Mouse (Mus musculus) kidney, embryonic 15.5 days (tissue): ENCODE data around the gene Katnb1. TPM values are rescaled to one million over a fixed set of nuclear protein-coding genes. Genes with fewer than 3 reads are reported as not detected.
A peak's percentile ranks its signal among the peaks of the same experiment; 100 is the strongest.

Experiments
- ATAC-seq: fragments of 200-750 bp; cut with Nextera tagmentation; replicated peaks from 2 replicates; pipeline ENCODE4 v1.8.0; 2017; ENCODE audit warnings: moderate TSS enrichment; ENCODE audit not compliant: low FRiP score
- H3K27ac ChIP-seq: fragments of 300-500 bp; sonication (generic); 2 replicates; pipeline ENCODE4 v1.5.1; 2015; ENCODE audit warnings: mild to moderate bottlenecking, inconsistent platforms
- H3K27me3 ChIP-seq: fragments of 300-500 bp; sonication (generic); 2 replicates; pipeline ENCODE4 v1.6.1; 2015; ENCODE audit warnings: inconsistent platforms
- H3K36me3 ChIP-seq: fragments of 300-500 bp; sonication (generic); 2 replicates; pipeline ENCODE4 v1.6.1; 2015; ENCODE audit warnings: inconsistent platforms
- H3K4me1 ChIP-seq: fragments of 300-500 bp; sonication (generic); 2 replicates; pipeline ENCODE4 v1.6.1; 2015; ENCODE audit warnings: inconsistent platforms
- H3K4me2 ChIP-seq: fragments of 300-500 bp; sonication (generic); 2 replicates; pipeline ENCODE4 v1.6.1; 2015; ENCODE audit warnings: moderate library complexity, mild to moderate bottlenecking, inconsistent platforms
- H3K4me3 ChIP-seq: fragments of 300-500 bp; sonication (generic); replicated peaks from 2 replicates; pipeline ENCODE4 v1.5.1; 2015; ENCODE audit warnings: mild to moderate bottlenecking, inconsistent platforms
- H3K9ac ChIP-seq: fragments of 300-500 bp; sonication (generic); 2 replicates; pipeline ENCODE4 v1.6.1; 2015; ENCODE audit warnings: mild to moderate bottlenecking, inconsistent platforms
- H3K9me3 ChIP-seq: fragments of 300-500 bp; sonication (generic); replicated peaks from 2 replicates; pipeline ENCODE4 v1.6.1; 2016; ENCODE audit warnings: inconsistent platforms
- WGBS: fragments of 180-500 bp; shearing (Covaris S2); methylation state at CpG from one replicate; pipeline ENCODE4 v1.1.7; 2015; ENCODE audit warnings: mixed read lengths; 5-methylcytosine and 5-hydroxymethylcytosine counted together
- polyA plus RNA-seq: library from polyadenylated mRNA; unstranded; fragments of >200 nt; fragmentation: Nextera tagmentation; extraction: Ambion mirVana; gene quantifications from 2 replicates; pipeline ENCODE4 v1.2.1, GENCODE M21; 2015

Gene Katnb1
- polyA plus RNA-seq, 1 experiment from 2014 or later: 29.7 TPM

DNA sequence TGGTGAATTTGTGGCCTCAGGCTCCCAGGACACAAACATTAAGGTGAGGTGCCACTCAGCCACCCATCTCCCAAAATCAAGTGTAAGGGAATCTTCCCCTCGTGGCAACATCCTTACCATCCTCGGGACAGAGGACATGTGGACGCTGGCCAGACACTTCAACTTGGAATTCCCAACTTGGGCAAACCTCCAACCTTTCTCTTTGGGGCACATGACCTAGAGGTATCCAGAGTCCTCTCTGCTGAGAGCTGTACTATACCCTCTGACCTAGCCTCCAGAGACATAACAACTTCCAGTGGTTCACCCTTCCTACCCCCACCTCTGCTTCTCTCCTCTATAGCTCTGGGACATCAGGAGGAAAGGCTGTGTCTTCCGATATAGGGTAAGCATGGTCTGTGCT, 12.6 kb downstream of the Katnb1 start:
- no peak for ATAC-seq
- Histone ChIP-seq H3K9me3 (no peaks in the 10 kb centered on the region), H3K27me3 (no peaks in the 10 kb centered on the region), H3K4me2 (no peak overlapping the region), H3K36me3 (peaks cover 96% of the 10 kb centered on the region), H3K4me1 (no peaks in the 10 kb centered on the region), H3K9ac (no peak overlapping the region), H3K27ac (no peak overlapping the region), H3K4me3 (no peak overlapping the region)
- 93% methylated on average over 4 of the region's 4 CpGs for WGBS

DNA sequence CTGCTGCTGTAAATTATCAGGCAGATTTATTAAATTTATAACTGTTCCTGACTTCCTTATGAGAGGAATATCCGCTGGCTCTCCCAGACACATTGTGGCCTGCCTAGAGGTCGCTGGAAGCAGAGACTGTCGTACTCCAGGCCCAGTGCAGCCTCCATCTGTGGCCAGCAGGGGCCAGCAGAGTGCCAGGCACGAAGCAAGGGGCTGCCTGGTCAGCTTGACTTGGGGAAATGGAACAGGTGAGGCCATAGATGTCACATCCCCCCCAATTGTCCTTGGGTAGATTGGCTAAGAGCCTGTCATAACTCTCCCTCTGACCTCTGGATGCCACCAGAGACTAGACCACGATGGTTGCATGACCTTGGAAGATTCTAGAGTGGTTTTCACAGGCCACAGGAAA, 18.0 kb downstream of the Katnb1 start:
- ATAC-seq: no peak; the same call in 1 of the 2 replicates
- no peak overlapping the region for H3K4me2 ChIP-seq
- no peaks in the 10 kb centered on the region for H3K4me1 ChIP-seq
- no peak overlapping the region for H3K4me3 ChIP-seq
- no peak overlapping the region for H3K9ac ChIP-seq
- no peaks in the 10 kb centered on the region for H3K9me3 ChIP-seq
- 25% methylated on average over 5 of the region's 5 CpGs for WGBS
- no peak overlapping the region for H3K27ac ChIP-seq
- H3K36me3 ChIP-seq: peaks cover 96% of the 10 kb centered on the region
- no peaks in the 10 kb centered on the region for H3K27me3 ChIP-seq

DNA sequence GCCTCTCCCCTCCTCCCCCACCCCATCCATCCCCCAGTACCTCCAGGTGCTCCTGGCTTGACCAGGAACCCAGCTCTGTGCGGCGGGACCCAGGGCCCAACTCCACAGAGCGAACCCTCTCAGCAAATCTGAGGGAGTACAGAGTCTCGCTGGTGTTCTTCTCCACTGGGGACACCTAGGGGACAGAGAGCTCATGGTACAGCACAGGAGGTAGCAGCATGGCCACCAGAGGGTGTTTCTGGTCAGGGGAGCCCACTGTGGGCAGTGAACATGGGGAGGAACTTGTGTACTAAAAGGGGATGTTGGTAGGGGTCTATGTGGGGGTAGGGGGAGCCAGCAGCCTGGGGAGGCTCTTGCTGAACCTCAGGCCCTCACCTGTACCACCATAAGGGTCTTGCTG, 21.0 kb downstream of the Katnb1 start:
- H3K9ac ChIP-seq: no peak overlapping the region
- no peak overlapping the region for H3K4me3 ChIP-seq
- H3K27ac ChIP-seq: no peak overlapping the region
- peaks cover 96% of the 10 kb centered on the region for H3K36me3 ChIP-seq
- peak; percentile 38; the same call in 1 of the 2 replicates for ATAC-seq
- no peaks in the 10 kb centered on the region for H3K9me3 ChIP-seq
- no peaks in the 10 kb centered on the region for H3K27me3 ChIP-seq
- H3K4me2 ChIP-seq: no peak overlapping the region
- no peaks in the 10 kb centered on the region for H3K4me1 ChIP-seq
- 69% methylated on average over 4 of the region's 4 CpGs for WGBS

DNA sequence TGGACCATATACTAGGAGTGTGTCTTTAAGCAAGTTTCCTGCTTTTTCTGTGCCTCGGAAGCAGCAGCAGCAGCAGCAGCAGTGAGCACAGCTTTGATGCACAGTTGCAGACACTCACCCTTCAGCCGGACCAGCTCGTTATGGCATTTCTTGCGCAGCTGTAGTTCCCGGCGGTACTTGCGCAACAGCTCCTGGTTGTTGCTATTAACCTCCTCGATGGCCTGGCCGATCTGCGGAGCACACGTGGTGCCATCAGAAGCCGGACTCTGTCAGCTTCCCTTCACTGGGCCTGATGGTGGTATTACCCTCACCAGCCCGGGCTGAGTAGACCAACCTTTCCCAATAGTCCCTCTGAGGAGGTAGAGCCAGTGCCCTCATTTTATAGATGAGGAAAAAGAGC, 26.3 kb downstream of the Katnb1 start:
- no peak for ATAC-seq
- Histone ChIP-seq H3K9ac (no peak overlapping the region), H3K36me3 (peaks cover 77% of the 10 kb centered on the region), H3K9me3 (no peaks in the 10 kb centered on the region), H3K4me2 (no peak overlapping the region), H3K4me1 (no peaks in the 10 kb centered on the region), H3K4me3 (no peak overlapping the region), H3K27me3 (no peaks in the 10 kb centered on the region), H3K27ac (no peak overlapping the region)
- 90% methylated on average over 13 of the region's 13 CpGs for WGBS

DNA sequence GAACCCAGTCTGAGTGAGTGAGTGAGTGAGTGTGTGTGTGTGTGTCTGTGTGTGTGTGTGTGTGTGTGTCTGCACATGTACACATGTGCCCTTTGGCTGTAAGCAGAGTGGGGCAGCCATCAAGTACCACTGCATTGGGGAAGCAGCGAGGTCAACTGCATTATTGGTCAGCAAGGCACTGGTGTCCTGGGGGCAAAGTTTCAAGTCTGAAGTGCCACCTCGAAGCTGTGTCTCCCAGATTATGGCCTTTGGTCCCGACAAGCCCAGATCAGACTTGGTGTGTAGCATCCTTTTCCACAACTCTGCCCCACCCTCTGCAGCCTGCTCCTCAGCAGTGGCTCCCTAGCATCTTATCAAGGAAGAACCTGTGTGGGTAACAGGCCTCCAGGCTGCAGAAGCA, 31.6 kb downstream of the Katnb1 start:
- Histone ChIP-seq H3K9ac (no peak overlapping the region), H3K36me3 (peaks cover 26% of the 10 kb centered on the region), H3K4me3 (no peak overlapping the region), H3K4me1 (no peaks in the 10 kb centered on the region), H3K27me3 (no peaks in the 10 kb centered on the region), H3K27ac (no peak overlapping the region), H3K9me3 (no peaks in the 10 kb centered on the region), H3K4me2 (no peak overlapping the region)
- ATAC-seq: no peak
- 90% methylated on average over 3 of the region's 3 CpGs for WGBS

- Histone ChIP-seq H3K4me1 (no peaks in the 10 kb centered on the region), H3K27ac (no peak overlapping the region), H3K4me3 (no peak overlapping the region), H3K27me3 (no peaks in the 10 kb centered on the region), H3K9me3 (no peaks in the 10 kb centered on the region), H3K36me3 (peaks cover 21% of the 10 kb centered on the region), H3K4me2 (no peak overlapping the region), H3K9ac (no peak overlapping the region)
- ATAC-seq: no peak
- WGBS: 72% methylated on average over 4 of the region's 4 CpGs
These were observed 32.1 kb downstream of the Katnb1 start for GRCm38 (mm10) chr8:95113108-95113507.

DNA sequence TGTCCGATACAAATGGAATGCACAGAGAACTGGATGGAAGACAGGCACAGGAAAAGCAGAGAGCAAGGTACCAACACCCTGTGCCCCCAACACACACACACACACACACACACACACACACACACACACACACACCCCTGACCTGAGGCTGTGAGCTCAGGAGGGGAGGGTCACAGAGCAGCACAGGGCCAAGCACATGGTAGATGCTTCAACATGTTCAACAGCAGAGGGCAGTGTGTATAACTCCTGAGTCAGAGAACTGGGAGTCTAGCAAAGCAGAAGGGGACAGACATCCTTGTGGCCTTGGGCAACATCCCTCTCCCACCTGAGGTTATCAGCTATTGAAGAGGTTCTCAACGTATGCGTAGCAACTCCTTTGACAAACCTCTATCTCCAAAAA, 32.8 kb downstream of the Katnb1 start:
- Histone ChIP-seq H3K4me1 (no peaks in the 10 kb centered on the region), H3K36me3 (peaks cover 14% of the 10 kb centered on the region), H3K9me3 (no peaks in the 10 kb centered on the region), H3K4me2 (no peak overlapping the region), H3K27me3 (no peaks in the 10 kb centered on the region), H3K9ac (no peak overlapping the region), H3K27ac (no peak overlapping the region), H3K4me3 (no peak overlapping the region)
- 88% methylated on average over 3 of the region's 3 CpGs for WGBS
- ATAC-seq: peak; percentile 52; the same call in 1 of the 2 replicates

DNA sequence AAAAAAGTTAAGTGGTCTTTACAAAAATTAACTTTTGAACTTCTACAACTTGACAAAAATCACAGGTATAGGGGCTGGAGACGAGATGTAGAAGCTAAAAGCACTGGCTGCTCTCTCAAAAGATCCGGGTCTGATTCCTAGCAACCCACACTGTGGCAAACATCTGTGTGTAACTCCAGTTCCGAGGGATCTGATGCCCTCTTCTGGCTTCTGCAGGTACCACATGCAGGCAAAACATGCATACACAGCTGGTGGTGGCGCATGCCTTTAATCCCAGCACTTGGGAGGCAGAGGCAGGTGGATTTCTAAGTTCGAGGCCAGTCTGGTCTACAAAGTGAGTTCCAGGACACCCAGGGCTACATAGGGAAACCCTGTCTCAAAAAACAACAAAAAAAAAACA, 42.5 kb downstream of the Katnb1 start:
- Histone ChIP-seq H3K9ac (no peak overlapping the region), H3K27me3 (no peaks in the 10 kb centered on the region), H3K36me3 (peaks cover 54% of the 10 kb centered on the region), H3K4me2 (no peak overlapping the region), H3K27ac (no peak overlapping the region), H3K9me3 (no peaks in the 10 kb centered on the region), H3K4me1 (peaks cover 12% of the 10 kb centered on the region), H3K4me3 (no peak overlapping the region)
- ATAC-seq: no peak
- 95% methylated on average over 5 of the region's 5 CpGs for WGBS

GRCm38 (mm10) chr8:95126497-95126896, 45.5 kb downstream of the Katnb1 start:
- no peak overlapping the region for H3K4me3 ChIP-seq
- no peaks in the 10 kb centered on the region for H3K27me3 ChIP-seq
- no peak overlapping the region for H3K9ac ChIP-seq
- H3K27ac ChIP-seq: no peak overlapping the region
- H3K36me3 ChIP-seq: peaks cover 55% of the 10 kb centered on the region
- H3K9me3 ChIP-seq: no peaks in the 10 kb centered on the region
- ATAC-seq: no peak
- no peak overlapping the region for H3K4me2 ChIP-seq
- H3K4me1 ChIP-seq: peaks cover 19% of the 10 kb centered on the region
- 93% methylated on average over 11 of the region's 11 CpGs for WGBS

DNA sequence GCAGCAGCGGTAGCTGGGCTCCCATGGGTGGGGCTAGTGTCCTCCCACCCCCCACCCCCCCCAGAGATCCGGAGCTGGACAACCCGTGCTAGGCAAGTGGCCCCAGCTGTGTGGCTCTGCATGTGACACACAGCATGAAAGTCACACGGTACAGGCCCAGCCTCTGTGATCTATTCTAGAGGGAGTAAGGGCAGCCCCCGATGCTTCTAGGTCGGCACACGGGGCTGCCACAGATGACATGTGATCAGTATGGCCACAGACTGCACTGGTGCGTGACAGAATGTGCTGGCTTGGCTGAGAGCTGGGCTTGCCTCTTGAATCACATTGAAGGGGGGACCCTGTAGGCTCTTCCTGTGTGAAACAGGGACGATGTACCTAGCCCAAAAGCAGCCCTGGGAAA, 46.7 kb downstream of the Katnb1 start:
- Histone ChIP-seq H3K27ac (no peak overlapping the region), H3K4me2 (no peak overlapping the region)
- WGBS: 43% methylated on average over 9 of the region's 9 CpGs

GRCm38 (mm10) chr8:95128750-95129260, 47.8 kb downstream of the Katnb1 start:
- Histone ChIP-seq H3K36me3 (peaks cover 56% of the 10 kb centered on the region), H3K9ac (no peak overlapping the region), H3K9me3 (no peaks in the 10 kb centered on the region), H3K4me3 (no peak overlapping the region), H3K27me3 (no peaks in the 10 kb centered on the region), H3K4me2 (no peak overlapping the region), H3K27ac (no peak overlapping the region), H3K4me1 (peaks cover 24% of the 10 kb centered on the region)
- 85% methylated on average over 11 of the region's 11 CpGs for WGBS
- no peak for ATAC-seq

More for the DNA sequence above, 46.7 kb downstream of the Katnb1 start:
- H3K9ac ChIP-seq: no peak overlapping the region
- no peaks in the 10 kb centered on the region for H3K27me3 ChIP-seq
- H3K4me3 ChIP-seq: no peak overlapping the region
- no peaks in the 10 kb centered on the region for H3K9me3 ChIP-seq
- peaks cover 54% of the 10 kb centered on the region for H3K36me3 ChIP-seq
- peaks cover 24% of the 10 kb centered on the region for H3K4me1 ChIP-seq
- ATAC-seq: peak; percentile 88

DNA sequence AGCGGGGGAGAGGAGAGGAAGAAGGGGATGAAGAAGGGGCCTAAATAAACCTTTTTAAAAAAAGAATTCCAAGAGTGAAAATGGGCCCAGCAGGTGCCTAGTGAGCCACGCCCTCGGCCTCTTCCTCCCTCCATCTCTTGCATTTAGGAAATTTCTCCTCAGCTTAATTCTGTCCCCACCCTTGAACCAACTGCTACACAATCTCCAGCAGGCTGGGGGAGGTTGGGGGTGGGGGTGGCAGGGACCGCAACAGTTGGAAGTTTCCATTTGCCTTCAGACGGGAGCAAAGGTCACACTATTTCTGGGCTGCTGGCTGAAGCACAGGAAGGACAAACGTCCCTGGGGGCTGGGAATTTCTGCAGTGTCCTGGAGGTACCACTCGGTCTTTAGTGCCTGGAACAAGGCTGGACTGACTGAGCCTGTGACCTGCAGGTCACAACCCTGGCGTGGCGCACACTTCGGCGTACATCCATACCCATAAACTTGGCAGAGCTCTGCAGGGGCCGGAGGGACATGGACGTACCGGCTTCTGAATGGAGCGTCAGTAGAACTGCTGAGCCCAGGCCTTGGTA, 50.1 kb downstream of the Katnb1 start:
- WGBS: 47% methylated on average over 15 of the region's 15 CpGs
- Histone ChIP-seq H3K4me3 (no peak overlapping the region), H3K4me2 (no peak overlapping the region), H3K27ac (no peak overlapping the region), H3K36me3 (peaks cover 49% of the 10 kb centered on the region), H3K9ac (no peak overlapping the region), H3K9me3 (no peaks in the 10 kb centered on the region), H3K27me3 (no peaks in the 10 kb centered on the region), H3K4me1 (peaks cover 24% of the 10 kb centered on the region)
- no peak for ATAC-seq

DNA sequence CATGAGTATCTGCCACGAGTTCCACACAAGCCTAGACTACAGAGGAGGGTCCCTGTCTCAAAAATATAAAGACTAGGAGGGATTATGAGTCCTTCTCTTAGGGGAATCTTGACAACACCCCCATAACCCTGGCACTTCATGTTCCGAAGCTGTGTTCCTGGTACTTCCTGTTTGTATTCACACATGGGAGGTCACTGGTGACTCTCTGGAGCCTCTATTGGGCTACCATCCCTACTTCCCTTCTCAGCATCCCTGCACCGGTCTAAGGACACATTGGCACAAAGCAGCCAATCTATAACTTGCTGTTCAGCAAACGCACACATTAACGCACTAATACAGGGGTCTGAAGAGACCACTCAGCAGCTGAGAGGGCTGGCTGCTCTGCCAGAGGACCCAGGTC, 51.0 kb downstream of the Katnb1 start:
- Histone ChIP-seq H3K4me3 (no peak overlapping the region), H3K9ac (no peak overlapping the region), H3K9me3 (no peaks in the 10 kb centered on the region), H3K4me1 (peaks cover 28% of the 10 kb centered on the region), H3K27me3 (no peaks in the 10 kb centered on the region), H3K36me3 (peaks cover 41% of the 10 kb centered on the region), H3K27ac (no peak overlapping the region), H3K4me2 (no peak overlapping the region)
- no peak for ATAC-seq
- WGBS: 75% methylated on average over 5 of the region's 5 CpGs
